Mouse (Mus musculus) embryonic facial prominence, embryonic 10.5 days (tissue): ENCODE data around the gene Gm10428. TPM values are rescaled to one million over a fixed set of nuclear protein-coding genes. Genes with fewer than 3 reads are reported as not detected.

Experiments used
- polyA plus RNA-seq: library from polyadenylated mRNA; unstranded; fragments of >200 nt; fragmentation: Nextera tagmentation; extraction: Ambion mirVana; gene quantifications from 2 replicates; pipeline ENCODE4 v1.2.1, GENCODE M21; 2016

Gene Gm10428
- polyA plus RNA-seq, 1 experiment from 2014 or later = not detected

Other genes with a start within 250 kb of the Gm10428 start
- gene Cenpv, start 213.8 kb upstream of the Gm10428 start, polyA plus RNA-seq = 23.0 and 25.4 TPM in 2 replicates
- 3,487 and 3,558 TPM in 2 replicates for gene Ubb, start 201.9 kb upstream of the Gm10428 start, polyA plus RNA-seq
- 2.6 and 3.8 TPM in 2 replicates for gene Trpv2, start 178.6 kb upstream of the Gm10428 start, polyA plus RNA-seq
- 11.2 and 12.9 TPM in 2 replicates for gene Lrrc75a, start 104.6 kb upstream of the Gm10428 start, polyA plus RNA-seq
- gene Mmgt2, start 104.4 kb upstream of the Gm10428 start, polyA plus RNA-seq = 41.9 and 44.2 TPM in 2 replicates
- gene Zfp287, start 21.2 kb upstream of the Gm10428 start, polyA plus RNA-seq = 13.0 and 14.3 TPM in 2 replicates
- 25.6 and 28.5 TPM in 2 replicates for gene Zfp286, start 36.4 kb downstream of the Gm10428 start, polyA plus RNA-seq
- gene Trim16, start 67.1 kb downstream of the Gm10428 start, polyA plus RNA-seq = 2.9 and 3.7 TPM in 2 replicates
- gene Fbxw10, start 94.0 kb downstream of the Gm10428 start, polyA plus RNA-seq = 0.40 and 0.81 TPM in 2 replicates
- 45.4 and 50.0 TPM in 2 replicates for gene Tvp23b, start 126.4 kb downstream of the Gm10428 start, polyA plus RNA-seq
- 0.29 TPM in 1 of 2 replicates, not detected in the other for gene Cdrt4, start 198.1 kb downstream of the Gm10428 start, polyA plus RNA-seq